Mouse (Mus musculus) regulatory T cell (primary cell): Measurements from ENCODE around the gene Rpl36-ps4.
"Not testable (repeated sequence)": the region's sequence is repeated elsewhere in the genome, so short reads cannot be mapped to it uniquely, and the experiment has no call there.

ENCODE experiments used
- in situ Hi-C: fragments of 300-600 bp; cut with MboI, MseI; formaldehyde crosslinking; loops from one replicate; pipeline ENCODE4 v1.15.1; 2025; ENCODE audit warnings: high pct_unique_total_duplicates

Rpl36-ps4 gene

GRCm38 (mm10) chr17:87936156-87936555, 15.4 kb downstream of the Rpl36-ps4 start:
- in situ Hi-C loops, result loop anchor here (10.0 kb wide), 2 partner anchors 151 to 1271 kb away; no protein-coding TSS in a partner anchor

GRCm38 (mm10) chr17:87948965-87949584, 28.3 kb downstream of the Rpl36-ps4 start:
- in situ Hi-C loops, result loop anchor here (5.0 kb wide), 1 partner anchor 62 kb away; no protein-coding TSS in a partner anchor

GRCm38 (mm10) chr17:87954618-87955124, 33.9 kb downstream of the Rpl36-ps4 start:
- in situ Hi-C loops, result loop anchor here (5.0 kb wide), 2 partner anchors 187 to 287 kb away; no protein-coding TSS in a partner anchor

GRCm38 (mm10) chr17:87957096-87957840, 36.5 kb downstream of the Rpl36-ps4 start:
- in situ Hi-C loops, result loop anchor here (5.0 kb wide), 1 partner anchor 290 kb away; no protein-coding TSS in a partner anchor

GRCm38 (mm10) chr17:87958283-87958682, 37.5 kb downstream of the Rpl36-ps4 start:
- in situ Hi-C loops, result loop anchor here (5.0 kb wide), 1 partner anchor 291 kb away; no protein-coding TSS in a partner anchor

GRCm38 (mm10) chr17:87959406-87959805, 38.6 kb downstream of the Rpl36-ps4 start:
- in situ Hi-C loops, result loop anchor here (5.0 kb wide), 1 partner anchor 292 kb away; no protein-coding TSS in a partner anchor

- in situ Hi-C loops, result loop anchor here (5.0 kb wide), 1 partner anchor 293 kb away; no protein-coding TSS in a partner anchor
Measured at GRCm38 (mm10) chr17:87959931-87960330, 39.2 kb downstream of the Rpl36-ps4 start.

- in situ Hi-C loops, result no loop called here
Measured at GRCm38 (mm10) chr17:87963081-87964075, 42.6 kb downstream of the Rpl36-ps4 start.

GRCm38 (mm10) chr17:87968483-87968926, 47.7 kb downstream of the Rpl36-ps4 start:
- in situ Hi-C loops, result not testable (repeated sequence)
